Mouse (Mus musculus) limb, embryonic 13.5 days (tissue): ENCODE data around the gene Olfr986. TPM values are rescaled to one million over a fixed set of nuclear protein-coding genes. Genes with fewer than 3 reads are reported as not detected.
"Not testable (repeated sequence)": the region's sequence is repeated elsewhere in the genome, so short reads cannot be mapped to it uniquely, and the experiment has no call there.

ENCODE experiments used
- ATAC-seq: fragments of 200-750 bp; cut with Nextera tagmentation; 2 replicates; pipeline ENCODE4 v1.8.0; 2017; ENCODE audit warnings: low read depth, moderate number of reproducible peaks, moderate TSS enrichment; ENCODE audit not compliant: low FRiP score
- H3K27ac ChIP-seq: fragments of 300-500 bp; sonication (generic); 2 replicates; pipeline ENCODE4 v1.5.1; 2015; ENCODE audit warnings: inconsistent platforms, mild to moderate bottlenecking, moderate library complexity
- H3K27me3 ChIP-seq: fragments of 300-500 bp; sonication (generic); 2 replicates; pipeline ENCODE4 v1.6.1; 2015; ENCODE audit warnings: mild to moderate bottlenecking, inconsistent platforms
- H3K36me3 ChIP-seq: fragments of 300-500 bp; sonication (generic); 2 replicates; pipeline ENCODE4 v1.6.1; 2015; ENCODE audit warnings: inconsistent platforms, mild to moderate bottlenecking, moderate library complexity
- H3K4me1 ChIP-seq: fragments of 300-500 bp; sonication (generic); 2 replicates; pipeline ENCODE4 v1.6.1; 2015; ENCODE audit warnings: inconsistent platforms
- H3K4me2 ChIP-seq: fragments of 300-500 bp; sonication (generic); replicated peaks from 2 replicates; pipeline ENCODE4 v1.6.1; 2015; ENCODE audit warnings: inconsistent platforms, mild to moderate bottlenecking, moderate library complexity
- H3K4me3 ChIP-seq: fragments of 300-500 bp; sonication (generic); 2 replicates; pipeline ENCODE4 v1.5.1; 2015; ENCODE audit warnings: moderate library complexity, mild to moderate bottlenecking, inconsistent platforms
- H3K9ac ChIP-seq: fragments of 300-500 bp; sonication (generic); 2 replicates; pipeline ENCODE4 v1.6.1; 2015; ENCODE audit warnings: mild to moderate bottlenecking, inconsistent platforms
- H3K9me3 ChIP-seq: fragments of 300-500 bp; sonication (generic); 2 replicates; pipeline ENCODE4 v1.6.1; 2016; ENCODE audit warnings: inconsistent platforms
- WGBS: fragments of 180-500 bp; shearing (Covaris S2); methylation state at CpG from one replicate; pipeline ENCODE4 v1.1.7; 2015; 5-methylcytosine and 5-hydroxymethylcytosine counted together
- polyA plus RNA-seq: library from polyadenylated mRNA; unstranded; fragments of >200 nt; fragmentation: Nextera tagmentation; extraction: Ambion mirVana; gene quantifications from 2 replicates; pipeline ENCODE4 v1.2.1, GENCODE M21; 2015

Gene Olfr986
- polyA plus RNA-seq = 0.05 TPM in 1 of 2 replicates, not detected in the other

- no peak within 1 kb of the TSS for H3K4me2 ChIP-seq
- no peak within 1 kb of the TSS for H3K27ac ChIP-seq
- no peaks in the 10 kb centered on the region for H3K4me1 ChIP-seq
- WGBS = 88% methylated on average over 5 of the region's 5 CpGs
- no peak within 1 kb of the TSS for H3K9ac ChIP-seq
- H3K36me3 ChIP-seq = no peaks in the 10 kb centered on the region
- no peaks in the 10 kb centered on the region for H3K27me3 ChIP-seq
- H3K4me3 ChIP-seq = no peak within 1 kb of the TSS
- ATAC-seq = no peak
- H3K9me3 ChIP-seq = no peaks in the 10 kb centered on the region
Measured at GRCm38 (mm10) chr9:40180620-40181019, at the start of gene Olfr986. Gene Olfr986 (plus strand): TSS chr9:40180920.

- Histone ChIP-seq H3K9ac (no peak overlapping the region), H3K27me3 (no peaks in the 10 kb centered on the region), H3K9me3 (no peaks in the 10 kb centered on the region), H3K4me2 (no peak overlapping the region), H3K4me1 (no peaks in the 10 kb centered on the region), H3K4me3 (no peak overlapping the region), H3K27ac (no peak overlapping the region), H3K36me3 (no peaks in the 10 kb centered on the region)
- no peak for ATAC-seq
- 82% methylated on average over 6 of the region's 6 CpGs for WGBS
Measured at GRCm38 (mm10) chr9:40136987-40137688, 43.6 kb upstream of the Olfr986 start.

GRCm38 (mm10) chr9:40139484-40139883 is 41.2 kb upstream of the Olfr986 start:
- H3K36me3 ChIP-seq = no peaks in the 10 kb centered on the region
- H3K4me3 ChIP-seq = no peak overlapping the region
- H3K27me3 ChIP-seq = no peaks in the 10 kb centered on the region
- no peak for ATAC-seq
- H3K4me2 ChIP-seq = no peak overlapping the region
- no peak overlapping the region for H3K27ac ChIP-seq
- WGBS = 56% methylated on average over 4 of the region's 4 CpGs
- no peaks in the 10 kb centered on the region for H3K9me3 ChIP-seq
- H3K4me1 ChIP-seq = no peaks in the 10 kb centered on the region
- no peak overlapping the region for H3K9ac ChIP-seq

- Histone ChIP-seq H3K4me1 (no peaks in the 10 kb centered on the region), H3K27me3 (no peaks in the 10 kb centered on the region), H3K36me3 (no peaks in the 10 kb centered on the region), H3K27ac (no peak overlapping the region), H3K9me3 (no peaks in the 10 kb centered on the region), H3K9ac (no peak overlapping the region), H3K4me2 (no peak overlapping the region), H3K4me3 (no peak overlapping the region)
- no peak for ATAC-seq
- WGBS = 53% methylated on average over 1 of the region's 1 CpGs
Measured at GRCm38 (mm10) chr9:40141544-40141943, 39.2 kb upstream of the Olfr986 start.

GRCm38 (mm10) chr9:40155118-40155644 is 25.5 kb upstream of the Olfr986 start:
- WGBS = 56% methylated on average over 4 of the region's 4 CpGs
- Histone ChIP-seq H3K9ac (no peak overlapping the region), H3K27me3 (no peaks in the 10 kb centered on the region), H3K4me2 (no peak overlapping the region), H3K36me3 (no peaks in the 10 kb centered on the region), H3K9me3 (no peaks in the 10 kb centered on the region), H3K4me3 (no peak overlapping the region), H3K4me1 (no peaks in the 10 kb centered on the region), H3K27ac (no peak overlapping the region)
- ATAC-seq = peak; percentile 67

GRCm38 (mm10) chr9:40166446-40166845 is 14.3 kb upstream of the Olfr986 start:
- 95% methylated on average over 1 of the region's 1 CpGs for WGBS
- H3K4me2 ChIP-seq = no peak overlapping the region

GRCm38 (mm10) chr9:40177017-40177416 is 3.7 kb upstream of the Olfr986 start:
- H3K9ac ChIP-seq = no peak overlapping the region
- H3K36me3 ChIP-seq = no peaks in the 10 kb centered on the region
- no peak for ATAC-seq
- 83% methylated on average over 6 of the region's 6 CpGs for WGBS
- H3K4me1 ChIP-seq = no peaks in the 10 kb centered on the region
- H3K4me3 ChIP-seq = no peak overlapping the region
- no peak overlapping the region for H3K27ac ChIP-seq
- H3K27me3 ChIP-seq = no peaks in the 10 kb centered on the region
- H3K9me3 ChIP-seq = no peaks in the 10 kb centered on the region
- H3K4me2 ChIP-seq = no peak overlapping the region

More at GRCm38 (mm10) chr9:40166446-40166845, 14.3 kb upstream of the Olfr986 start:
- Histone ChIP-seq H3K36me3 (no peaks in the 10 kb centered on the region), H3K27ac (no peak overlapping the region), H3K4me3 (no peak overlapping the region), H3K9me3 (no peaks in the 10 kb centered on the region), H3K4me1 (no peaks in the 10 kb centered on the region), H3K9ac (no peak overlapping the region), H3K27me3 (no peaks in the 10 kb centered on the region)
- no peak for ATAC-seq

GRCm38 (mm10) chr9:40185166-40185565 is 4.4 kb downstream of the Olfr986 start:
- H3K27ac ChIP-seq, H3K9ac ChIP-seq, H3K36me3 ChIP-seq, ATAC-seq, H3K4me2 ChIP-seq, H3K27me3 ChIP-seq, H3K9me3 ChIP-seq, H3K4me1 ChIP-seq, H3K4me3 ChIP-seq: not testable (repeated sequence)
- WGBS = 80% methylated on average over 2 of the region's 2 CpGs

GRCm38 (mm10) chr9:40191086-40191876 is 10.6 kb downstream of the Olfr986 start:
- Histone ChIP-seq H3K4me3 (peak overlapping the region; percentile 84), H3K9me3 (no peaks in the 10 kb centered on the region), H3K36me3 (no peaks in the 10 kb centered on the region), H3K27ac (no peak overlapping the region), H3K4me1 (peaks cover 17% of the 10 kb centered on the region), H3K4me2 (peak overlapping the region; percentile 83), H3K27me3 (no peaks in the 10 kb centered on the region), H3K9ac (peak overlapping the region; percentile 89; the same call in 1 of the 2 replicates)
- 93% methylated on average over 8 of the region's 9 CpGs for WGBS
- ATAC-seq = no peak

- H3K4me2 ChIP-seq = peak within 1 kb of the TSS; percentile 83
- peak within 1 kb of the TSS; percentile 84 for H3K4me3 ChIP-seq
- H3K4me1 ChIP-seq = peaks cover 17% of the 10 kb centered on the region
- H3K27me3 ChIP-seq = no peaks in the 10 kb centered on the region
- peak; percentile 95 for ATAC-seq
- H3K9me3 ChIP-seq = no peaks in the 10 kb centered on the region
- H3K27ac ChIP-seq = peak within 1 kb of the TSS; percentile 61; the same call in 1 of the 2 replicates
- H3K9ac ChIP-seq = peak within 1 kb of the TSS; percentile 89
- WGBS = under 1% methylated on average over 61 of the region's 63 CpGs
- H3K36me3 ChIP-seq = peaks cover 8% of the 10 kb centered on the region; the same call in 1 of the 2 replicates
Measured at GRCm38 (mm10) chr9:40192098-40193038, 11.6 kb downstream of the Olfr986 start, which contains the start of gene Zfp202. Gene Zfp202 (plus strand): TSS chr9:40192316.

GRCm38 (mm10) chr9:40195981-40196380 is 15.3 kb downstream of the Olfr986 start:
- H3K4me2 ChIP-seq = no peak overlapping the region
- H3K4me3 ChIP-seq = no peak overlapping the region
- no peaks in the 10 kb centered on the region for H3K9me3 ChIP-seq
- 88% methylated on average over 3 of the region's 3 CpGs for WGBS
- peaks cover 12% of the 10 kb centered on the region for H3K4me1 ChIP-seq
- no peak overlapping the region for H3K9ac ChIP-seq
- ATAC-seq = no peak
- H3K36me3 ChIP-seq = peaks cover 16% of the 10 kb centered on the region
- no peaks in the 10 kb centered on the region for H3K27me3 ChIP-seq
- no peak overlapping the region for H3K27ac ChIP-seq
